Mouse (Mus musculus): ENCODE measurements around the gene Plxnd1.

Gene Plxnd1

GRCm38 (mm10) chr6:115956418-115956921, 38.3 kb downstream of the Plxnd1 start:
- no peak for DNase-seq (ENCODE audit: low read depth)

GRCm38 (mm10) chr6:115955664-115956063, 39.1 kb downstream of the Plxnd1 start:
- DNase-seq (ENCODE audit: low read depth) = no peak

- no peak for DNase-seq (ENCODE audit: low read depth)
Observed at GRCm38 (mm10) chr6:115955169-115955568, 39.6 kb downstream of the Plxnd1 start.

- DNase-seq (ENCODE audit: low read depth) = no peak
Observed at GRCm38 (mm10) chr6:115954506-115955074, 40.2 kb downstream of the Plxnd1 start.

GRCm38 (mm10) chr6:115946389-115946788, 48.4 kb downstream of the Plxnd1 start:
- no peak for DNase-seq (ENCODE audit: low read depth)

GRCm38 (mm10) chr6:115945633-115946032, 49.2 kb downstream of the Plxnd1 start:
- no peak for DNase-seq (ENCODE audit: low read depth)

GRCm38 (mm10) chr6:115944638-115945037, 50.2 kb downstream of the Plxnd1 start, which contains the start of gene H1foo:
Gene H1foo (plus strand): TSS chr6:115944938.
- DNase-seq (ENCODE audit: low read depth) = no peak

GRCm38 (mm10) chr6:115943498-115944427, 51.0 kb downstream of the Plxnd1 start:
- no peak for DNase-seq (ENCODE audit: low read depth)

GRCm38 (mm10) chr6:115941128-115941527, 53.7 kb downstream of the Plxnd1 start:
- no peak for DNase-seq (ENCODE audit: low read depth)

GRCm38 (mm10) chr6:115940603-115941002, 54.2 kb downstream of the Plxnd1 start:
- no peak for DNase-seq (ENCODE audit: low read depth)

- DNase-seq (ENCODE audit: low read depth) = no peak
Observed at GRCm38 (mm10) chr6:115938798-115939197, 56.0 kb downstream of the Plxnd1 start.

GRCm38 (mm10) chr6:115938011-115938410, 56.8 kb downstream of the Plxnd1 start:
- DNase-seq (ENCODE audit: low read depth) = no peak

- DNase-seq (ENCODE audit: low read depth) = no peak
Observed at GRCm38 (mm10) chr6:115935544-115935943, 59.3 kb downstream of the Plxnd1 start.

- DNase-seq (ENCODE audit: low read depth) = no peak
Observed at GRCm38 (mm10) chr6:115932391-115932790, 62.4 kb downstream of the Plxnd1 start.

GRCm38 (mm10) chr6:115931639-115932038, 63.2 kb downstream of the Plxnd1 start, which contains the start of gene Rho:
Gene Rho (plus strand): TSS chr6:115931748.
- DNase-seq (ENCODE audit: low read depth) = no peak

GRCm38 (mm10) chr6:115930018-115930417, 64.8 kb downstream of the Plxnd1 start:
- no peak for DNase-seq (ENCODE audit: low read depth)

GRCm38 (mm10) chr6:115927292-115928242, 67.2 kb downstream of the Plxnd1 start:
- DNase-seq (ENCODE audit: low read depth) = no peak

GRCm38 (mm10) chr6:115926416-115926815, 68.4 kb downstream of the Plxnd1 start:
- DNase-seq (ENCODE audit: low read depth) = no peak

- no peak for DNase-seq (ENCODE audit: low read depth)
Observed at GRCm38 (mm10) chr6:115924829-115925228, 70.0 kb downstream of the Plxnd1 start.

GRCm38 (mm10) chr6:115919876-115920275, 74.9 kb downstream of the Plxnd1 start:
- no peak for DNase-seq (ENCODE audit: low read depth)

- DNase-seq (ENCODE audit: low read depth) = no peak
Observed at GRCm38 (mm10) chr6:115918615-115919014, 76.2 kb downstream of the Plxnd1 start.

- DNase-seq (ENCODE audit: low read depth) = no peak
Observed at GRCm38 (mm10) chr6:115916611-115917010, 78.2 kb downstream of the Plxnd1 start.

Measured in naive thymus-derived CD4-positive, alpha-beta T cell, adult 2 months (primary cell).